Mouse (Mus musculus): ENCODE results near the gene Magi1.

Magi1 gene

DNA sequence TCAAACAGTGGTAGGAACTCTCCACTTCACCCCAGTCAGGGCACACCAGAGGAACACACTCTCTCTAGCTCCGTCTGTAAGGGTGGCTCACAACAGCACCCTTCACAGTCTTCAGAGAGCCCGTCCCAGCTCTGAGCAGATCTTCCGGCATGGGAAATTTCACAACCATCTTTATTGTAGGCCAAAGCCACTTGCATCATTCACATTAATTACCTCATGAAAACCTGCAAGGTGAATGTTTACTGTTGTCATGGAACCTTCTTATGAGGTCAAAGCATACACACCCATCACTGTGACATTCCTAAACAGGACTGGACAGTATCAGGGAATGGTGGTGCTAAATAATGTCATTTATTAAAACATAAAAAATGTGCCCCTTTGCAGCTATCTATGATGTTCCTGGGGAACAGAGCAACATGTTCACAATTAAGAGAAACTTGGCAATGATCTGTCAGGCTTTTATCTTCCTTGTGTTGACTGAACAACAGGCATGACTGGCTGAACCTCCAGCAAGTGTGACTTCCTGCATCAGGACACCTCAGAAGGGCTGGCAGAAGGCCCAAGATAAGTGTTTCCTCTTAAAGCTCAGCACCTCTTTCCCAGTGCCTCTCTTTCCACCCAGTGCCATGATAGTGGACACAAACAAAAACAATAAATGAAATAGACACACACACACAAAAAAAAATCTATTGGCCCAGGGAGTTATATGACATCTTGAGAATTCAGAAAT, 125.4 kb downstream of the Magi1 start:
- no peak for DNase-seq (ENCODE audit: low read depth)

DNA sequence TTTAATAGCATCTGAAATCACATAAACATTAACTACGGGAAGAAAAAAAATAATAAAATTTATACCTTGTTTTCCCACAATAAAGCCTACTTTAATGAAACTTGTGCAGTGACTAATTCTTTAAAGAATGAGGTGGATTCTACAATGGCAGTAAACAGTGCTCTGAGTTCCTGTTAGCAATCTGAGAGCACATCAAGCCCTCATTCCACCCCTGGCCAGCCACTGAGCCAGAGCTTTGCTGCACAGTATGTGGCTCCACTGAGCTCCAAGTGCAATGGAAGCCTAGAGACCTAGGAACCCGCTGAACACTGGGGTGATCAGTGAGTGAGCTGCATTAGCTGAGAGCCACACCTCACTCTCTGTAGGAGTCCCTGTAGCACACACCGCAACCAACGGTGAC, 127.7 kb downstream of the Magi1 start:
- DNase-seq (ENCODE audit: low read depth) = no peak

DNA sequence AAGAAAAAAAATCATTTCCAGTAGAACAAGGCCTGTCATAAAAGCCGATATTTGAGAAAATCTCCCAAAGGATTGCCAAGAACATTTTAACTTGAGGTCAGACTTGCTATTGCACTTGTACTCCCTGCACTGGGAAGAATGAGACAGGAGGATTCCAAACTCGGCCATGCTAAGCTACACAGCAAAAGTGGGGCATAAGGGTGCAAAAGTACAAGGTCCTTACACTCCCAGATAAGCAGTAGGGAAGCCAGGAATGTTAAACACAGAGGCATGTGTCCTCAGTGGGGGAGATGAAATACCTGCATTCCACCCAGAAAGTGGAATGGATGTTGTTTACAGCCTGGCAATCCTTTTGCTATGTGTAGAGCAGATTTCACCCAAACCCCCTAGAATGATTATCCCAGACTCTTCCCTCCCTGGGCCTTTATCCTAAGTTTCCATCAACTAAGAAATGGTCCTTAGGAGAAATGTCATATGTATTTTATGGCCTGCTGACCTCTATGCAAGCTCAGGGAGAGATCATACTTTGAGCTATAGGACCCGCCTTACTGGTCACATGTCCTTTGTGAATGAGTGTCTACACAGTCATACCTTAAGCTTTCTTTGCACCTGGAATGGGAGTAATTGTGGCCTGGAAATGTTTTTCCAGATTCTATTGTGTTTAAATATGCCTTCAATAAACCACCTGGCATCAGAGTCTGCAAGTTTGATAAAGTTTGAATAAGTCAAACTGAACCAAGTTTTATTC, 128.7 kb downstream of the Magi1 start:
- no peak for DNase-seq (ENCODE audit: low read depth)

DNA sequence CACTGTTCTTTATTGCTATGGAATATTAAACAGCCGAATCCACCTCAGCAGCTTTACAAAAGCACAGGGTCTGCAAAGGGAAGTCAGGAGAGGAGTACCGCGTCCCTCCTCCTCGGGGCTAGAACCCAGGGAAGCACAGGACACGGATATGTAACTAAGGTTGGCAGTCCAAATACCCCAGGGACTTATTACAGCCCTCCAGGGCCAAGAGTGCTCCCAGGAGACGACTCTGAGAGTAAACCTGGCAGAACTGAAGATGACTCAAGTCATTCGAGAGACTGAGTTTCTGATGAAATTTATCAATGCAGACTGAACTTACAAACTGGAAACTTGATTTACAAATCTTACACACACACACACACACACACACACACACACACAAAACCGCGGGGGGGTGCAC, 130.8 kb downstream of the Magi1 start:
- DNase-seq (ENCODE audit: low read depth) = no peak

DNA sequence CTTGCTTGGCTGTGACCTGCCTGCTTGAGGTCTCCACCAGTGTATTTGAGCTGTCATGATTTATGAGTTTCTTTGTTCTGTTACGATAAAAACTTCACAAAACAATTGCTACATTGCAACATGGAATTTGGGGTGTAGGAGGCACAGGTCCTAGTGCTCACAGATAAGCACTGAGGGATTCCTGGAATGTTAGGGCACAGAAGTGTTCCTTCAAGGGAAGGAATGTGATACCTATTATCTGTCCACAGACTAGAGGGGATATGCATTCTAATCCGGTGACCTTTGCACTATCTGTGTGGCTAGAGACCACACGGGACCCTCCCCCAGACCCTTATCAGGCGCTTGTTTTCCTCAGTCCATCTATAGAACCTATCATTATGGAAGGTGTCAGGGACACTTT, 132.8 kb downstream of the Magi1 start:
- no peak for DNase-seq (ENCODE audit: low read depth)

DNA sequence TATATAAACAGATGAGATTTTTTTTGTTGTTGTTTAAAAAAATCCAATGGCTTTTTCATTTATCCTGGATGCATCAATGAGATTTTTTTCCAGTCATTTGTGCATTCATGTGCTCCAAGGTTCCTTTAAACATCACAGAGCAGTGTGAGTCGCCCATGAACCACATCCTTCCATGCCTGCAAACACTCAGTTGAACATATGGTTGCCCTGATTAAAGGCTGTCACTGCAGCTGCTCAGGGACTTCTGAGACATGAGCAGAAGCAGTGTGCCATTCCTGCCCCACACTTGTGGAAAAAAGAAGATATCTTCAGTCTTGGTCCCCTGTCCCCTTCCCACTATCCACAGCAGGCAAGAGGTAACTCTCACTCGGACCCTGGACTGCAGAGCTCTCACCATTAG, 133.9 kb downstream of the Magi1 start:
- no peak for DNase-seq (ENCODE audit: low read depth)

DNA sequence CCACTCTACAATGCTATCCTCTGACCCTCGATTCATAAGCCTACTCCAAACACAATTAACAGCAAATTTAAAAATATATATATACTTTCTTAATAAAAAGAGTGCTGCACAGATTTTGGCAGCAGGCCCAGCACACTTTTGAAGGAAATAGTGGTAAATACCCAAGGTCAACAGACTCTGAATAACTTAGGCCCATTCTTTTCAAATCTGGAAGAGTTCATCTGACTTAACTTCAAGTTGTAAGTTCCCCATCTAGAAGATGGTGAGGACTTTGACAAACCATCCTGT, 137.6 kb downstream of the Magi1 start:
- no peak for DNase-seq (ENCODE audit: low read depth)

DNA sequence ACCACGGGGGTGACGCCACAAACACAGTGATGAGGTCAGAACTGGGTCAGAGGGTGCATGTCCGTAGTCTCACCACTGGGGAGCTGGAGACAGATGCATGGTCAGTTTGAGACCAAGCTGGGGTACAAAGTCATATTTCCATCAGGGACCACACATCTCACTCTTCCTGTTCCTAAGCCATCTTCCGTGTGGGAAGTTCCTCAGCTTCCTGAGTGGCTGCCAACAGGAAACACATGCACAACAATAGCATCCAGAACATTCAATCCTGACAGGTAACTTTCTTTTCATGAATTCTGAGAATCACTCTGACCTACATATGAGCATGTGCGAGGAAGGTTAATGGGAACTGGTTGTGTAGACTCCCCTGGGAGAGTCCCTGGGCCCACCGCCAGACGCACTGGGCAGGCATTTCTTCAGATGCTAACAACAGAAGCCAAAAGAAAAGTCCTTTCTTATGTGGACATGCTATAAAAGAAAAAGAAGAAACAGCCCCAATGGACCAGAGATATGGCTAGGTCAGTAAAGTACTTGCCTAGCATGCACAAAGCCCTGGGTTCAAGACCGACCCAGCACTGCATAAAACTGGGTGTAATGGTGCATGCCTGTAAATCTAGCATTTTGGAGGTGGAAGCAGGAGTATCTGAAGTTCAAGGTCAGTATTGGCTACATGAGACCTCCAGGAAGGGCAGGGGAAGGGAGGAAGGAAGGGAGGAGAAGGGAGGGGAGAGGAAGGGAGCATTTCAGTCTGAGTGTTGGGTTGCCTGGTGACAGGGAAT, 138.1 kb downstream of the Magi1 start:
- no peak for DNase-seq (ENCODE audit: low read depth)

DNA sequence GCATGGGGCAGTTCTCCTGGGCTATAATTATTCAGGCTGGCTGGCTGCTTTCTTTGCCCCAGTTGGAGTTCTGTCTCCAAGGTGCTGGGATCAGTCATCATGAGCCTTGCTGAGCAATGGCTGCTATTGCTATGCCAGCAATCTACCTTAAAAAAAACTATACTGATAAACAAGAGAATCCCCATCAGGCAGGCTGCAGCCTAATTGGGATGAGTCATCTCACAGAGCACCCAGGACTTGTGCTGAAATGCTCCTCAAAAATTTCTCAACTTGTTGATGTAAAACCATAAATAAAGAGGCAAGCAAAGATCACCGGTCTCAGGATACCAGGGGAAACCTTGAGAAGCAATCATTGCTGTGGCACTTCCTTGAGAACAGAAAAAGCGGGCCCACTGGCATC, 141.2 kb downstream of the Magi1 start:
- DNase-seq (ENCODE audit: low read depth) = no peak

DNA sequence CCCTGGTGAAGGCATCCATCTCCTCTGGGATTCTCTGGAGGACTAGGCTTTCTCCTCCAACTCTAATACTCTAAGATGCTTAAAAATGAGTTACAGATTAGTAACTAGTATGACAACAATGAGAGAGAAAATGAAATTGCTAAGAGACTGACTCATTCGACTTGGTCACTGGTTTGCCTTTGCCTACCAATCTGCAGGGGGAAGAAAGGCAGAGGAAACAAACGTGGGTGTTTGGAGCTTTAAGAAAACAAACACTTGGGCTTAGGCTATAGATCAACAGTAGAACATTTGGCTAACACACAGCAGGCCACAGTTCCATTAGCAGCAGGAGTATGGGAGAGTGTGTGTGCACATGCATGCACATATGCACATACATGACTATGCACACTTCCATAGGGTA, 142.2 kb downstream of the Magi1 start:
- no peak for DNase-seq (ENCODE audit: low read depth)

DNA sequence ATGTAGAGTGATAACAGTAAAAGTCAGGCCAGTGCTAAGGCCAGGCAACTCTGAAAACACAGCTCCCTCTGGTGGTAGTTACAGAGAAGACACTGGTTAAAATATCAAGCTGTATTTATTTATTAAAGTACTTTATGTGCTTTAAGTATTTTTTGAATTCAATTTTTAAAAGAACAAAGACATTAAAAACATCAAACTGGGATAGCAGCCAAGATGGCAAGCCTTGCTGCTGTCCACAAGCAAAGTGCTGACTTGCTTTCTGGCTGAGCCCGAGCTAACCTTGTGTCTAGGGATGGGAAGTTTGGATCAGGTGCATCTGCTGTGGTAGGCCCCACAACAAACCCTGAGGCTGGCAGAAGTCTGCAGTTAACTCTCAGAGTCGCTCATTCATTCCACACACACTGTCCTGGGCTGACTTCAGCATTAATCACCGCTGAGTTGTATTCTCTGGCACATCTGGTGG, 143.7 kb downstream of the Magi1 start:
- no peak for DNase-seq (ENCODE audit: low read depth)

DNA sequence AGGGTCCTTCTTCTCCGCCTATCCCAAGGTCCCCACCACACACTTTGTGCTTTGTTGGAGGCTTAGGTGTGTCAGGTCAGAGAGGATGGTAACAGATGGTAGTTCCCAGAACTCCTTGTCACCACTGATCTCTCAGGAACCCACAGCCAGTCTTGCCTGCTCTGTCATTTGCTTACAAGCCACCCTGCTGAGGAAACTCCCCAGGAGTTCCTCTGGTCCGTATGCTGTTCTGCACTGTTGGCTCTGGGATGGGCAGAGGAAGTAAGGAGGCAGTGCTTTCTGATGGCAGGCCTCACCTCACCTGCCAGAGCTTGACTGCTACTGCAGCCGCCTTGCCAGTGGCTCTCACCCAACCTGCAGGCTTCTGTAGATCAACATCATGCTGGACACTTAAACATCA, 147.0 kb downstream of the Magi1 start:
- DNase-seq (ENCODE audit: low read depth) = no peak

DNA sequence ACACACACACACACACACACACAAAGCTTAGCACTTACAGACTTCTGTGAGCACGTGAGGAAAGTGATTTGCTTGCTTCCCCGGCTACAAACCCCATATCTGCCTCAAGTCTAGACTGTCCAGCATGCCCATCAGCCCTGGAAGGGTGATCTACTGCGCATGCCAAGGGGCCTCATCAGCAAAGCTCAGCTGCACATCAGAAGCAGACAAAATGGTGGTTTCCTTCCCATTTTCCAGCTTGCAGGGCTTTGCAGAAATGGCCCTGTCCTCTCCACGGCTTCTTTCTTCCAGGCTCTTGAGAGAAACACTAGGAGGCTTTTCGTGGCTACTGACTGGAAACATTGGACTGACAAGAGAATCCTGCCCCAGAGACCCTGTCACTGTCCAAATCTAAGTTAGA, 149.6 kb downstream of the Magi1 start:
- no peak for DNase-seq (ENCODE audit: low read depth)

DNA sequence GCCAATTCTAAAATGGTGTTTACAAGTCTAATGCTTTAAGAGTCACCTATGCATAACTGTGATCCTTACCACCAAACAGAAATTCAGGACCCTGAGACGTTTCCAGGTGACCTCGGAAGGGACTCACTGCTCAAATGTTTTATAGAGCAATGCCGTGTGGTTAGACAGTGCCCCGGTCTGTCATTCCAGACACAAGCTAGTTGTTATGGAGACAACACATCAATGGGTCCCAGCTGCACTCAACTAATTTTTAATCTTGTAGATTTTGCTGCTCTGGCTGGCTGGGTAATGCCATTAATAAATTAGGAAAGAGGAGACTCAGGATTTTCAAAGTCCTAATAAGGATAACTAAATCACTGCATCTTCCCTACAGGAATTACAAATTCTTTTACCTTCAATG, 151.7 kb downstream of the Magi1 start:
- no peak for DNase-seq (ENCODE audit: low read depth)

DNA sequence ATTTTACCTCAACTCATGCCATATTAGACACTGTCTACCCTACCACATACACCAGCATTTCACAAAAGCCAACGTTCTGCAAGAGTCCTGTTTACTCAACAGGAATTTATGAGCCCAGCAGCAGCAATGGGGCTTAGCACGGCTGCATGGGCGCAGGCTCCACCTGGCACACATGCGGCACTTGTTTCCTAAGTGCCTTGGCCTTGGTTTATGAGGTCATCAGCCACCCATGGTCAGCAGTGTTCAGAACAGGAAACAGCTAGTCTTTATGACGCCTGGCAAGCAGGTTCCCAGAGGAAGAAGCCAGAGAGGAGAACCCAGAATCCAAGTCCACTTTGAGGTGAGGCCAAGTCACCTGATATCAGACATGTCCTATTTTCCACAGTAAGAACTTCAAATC, 153.3 kb downstream of the Magi1 start:
- DNase-seq (ENCODE audit: low read depth) = no peak

DNA sequence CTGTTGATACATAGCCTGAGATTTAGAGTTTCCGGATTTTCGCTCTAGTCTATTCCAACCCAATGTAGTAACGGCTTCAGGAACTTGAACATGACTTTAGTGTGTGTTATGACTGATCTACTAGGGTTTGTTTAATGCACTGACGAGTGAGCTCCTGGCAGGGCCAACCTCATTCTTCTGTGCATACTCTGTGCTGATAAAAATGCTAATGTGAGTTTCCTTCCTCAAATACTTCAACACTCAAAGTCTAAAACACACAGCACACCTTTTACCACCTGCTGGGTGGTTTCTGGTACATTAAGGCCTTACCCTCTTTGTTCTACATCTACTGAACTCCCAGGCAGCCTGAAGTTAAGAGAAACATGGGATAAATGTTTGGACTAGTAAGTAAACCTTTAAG, 157.0 kb downstream of the Magi1 start:
- no peak for DNase-seq (ENCODE audit: low read depth)

DNA sequence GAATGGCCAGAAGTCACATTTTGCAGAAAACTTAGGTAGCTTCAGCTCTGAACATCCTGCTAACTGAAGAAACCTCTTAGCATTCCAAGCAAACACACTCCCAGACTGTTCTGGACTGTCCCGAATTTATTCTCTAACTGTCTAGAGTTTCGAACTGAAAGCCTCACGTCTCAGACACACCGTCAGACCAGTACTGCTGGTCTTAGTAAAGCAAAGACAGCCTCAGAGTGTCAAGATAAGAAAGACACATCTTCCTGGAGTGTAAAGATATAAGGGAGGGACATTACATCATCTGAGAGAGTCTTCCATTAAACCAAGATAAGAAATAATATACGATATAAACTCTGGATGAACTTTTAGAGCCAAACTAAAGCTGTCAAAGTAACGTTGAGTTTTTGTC, 158.6 kb downstream of the Magi1 start:
- no peak for DNase-seq (ENCODE audit: low read depth)

DNA sequence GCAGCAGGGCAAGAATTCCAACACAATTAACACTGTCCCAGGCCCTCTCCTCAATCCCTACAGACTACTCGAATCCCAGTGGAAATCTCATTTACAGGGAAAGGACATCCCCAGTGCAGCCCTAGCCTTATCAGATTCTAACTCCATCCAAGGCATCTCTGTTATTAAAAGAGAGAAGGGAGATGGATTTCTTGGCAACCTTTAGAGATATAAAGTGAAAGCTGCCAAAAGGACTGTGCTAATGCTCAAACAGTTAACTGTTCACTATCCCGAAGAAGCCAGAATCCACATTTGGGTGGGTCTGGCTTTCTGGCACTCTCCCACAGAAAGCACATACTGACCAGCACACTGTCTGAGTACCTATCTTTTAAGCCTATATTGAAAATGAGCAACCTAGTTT, 159.4 kb downstream of the Magi1 start:
- no peak for DNase-seq (ENCODE audit: low read depth)

DNA sequence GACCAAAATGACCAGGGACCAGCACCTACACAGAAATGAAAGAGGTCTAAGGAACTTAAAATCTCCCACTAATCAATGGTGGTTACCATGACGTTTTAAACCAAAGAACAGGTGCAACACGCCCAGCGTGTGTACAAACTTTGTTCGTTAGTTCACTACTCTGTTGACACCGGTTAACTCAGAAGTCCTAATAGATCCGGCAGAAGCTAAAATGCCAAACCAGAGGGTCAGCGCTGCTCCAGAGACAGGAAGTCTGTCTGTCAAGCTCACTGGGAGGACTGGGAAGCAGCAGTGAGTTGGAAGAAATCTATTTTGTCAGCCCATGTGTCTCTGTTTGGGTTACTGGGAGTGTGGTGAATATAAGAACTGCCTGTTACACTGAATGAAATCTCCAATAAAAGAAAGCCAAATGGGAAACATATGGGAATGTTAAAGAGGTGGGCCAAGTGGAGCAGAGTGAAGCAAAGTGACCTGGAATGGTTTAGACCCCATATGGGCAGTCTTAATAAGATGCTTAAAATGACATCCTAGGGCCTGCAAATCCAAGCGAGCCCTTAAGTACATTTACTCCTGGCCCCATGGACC, 161.1 kb downstream of the Magi1 start:
- no peak for DNase-seq (ENCODE audit: low read depth)

DNA sequence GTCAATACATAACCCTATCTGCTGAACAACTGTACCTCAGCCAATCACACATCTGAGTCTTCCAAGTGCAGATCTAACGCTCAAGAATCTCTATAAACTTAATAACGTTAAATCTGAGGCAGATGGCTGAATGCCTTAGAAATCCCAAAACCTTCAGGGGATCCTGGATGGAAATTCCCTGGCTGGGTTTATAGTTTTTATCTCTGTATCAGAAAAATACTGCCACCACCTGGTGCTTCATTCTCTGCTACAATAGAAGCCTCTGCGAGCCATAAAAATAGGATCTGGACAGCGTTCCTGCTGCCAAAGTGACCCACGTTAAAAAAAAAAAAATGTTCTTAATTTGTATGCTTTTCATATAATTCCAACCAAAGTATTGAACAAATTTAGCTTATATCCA, 162.2 kb downstream of the Magi1 start:
- DNase-seq (ENCODE audit: low read depth) = no peak

DNA sequence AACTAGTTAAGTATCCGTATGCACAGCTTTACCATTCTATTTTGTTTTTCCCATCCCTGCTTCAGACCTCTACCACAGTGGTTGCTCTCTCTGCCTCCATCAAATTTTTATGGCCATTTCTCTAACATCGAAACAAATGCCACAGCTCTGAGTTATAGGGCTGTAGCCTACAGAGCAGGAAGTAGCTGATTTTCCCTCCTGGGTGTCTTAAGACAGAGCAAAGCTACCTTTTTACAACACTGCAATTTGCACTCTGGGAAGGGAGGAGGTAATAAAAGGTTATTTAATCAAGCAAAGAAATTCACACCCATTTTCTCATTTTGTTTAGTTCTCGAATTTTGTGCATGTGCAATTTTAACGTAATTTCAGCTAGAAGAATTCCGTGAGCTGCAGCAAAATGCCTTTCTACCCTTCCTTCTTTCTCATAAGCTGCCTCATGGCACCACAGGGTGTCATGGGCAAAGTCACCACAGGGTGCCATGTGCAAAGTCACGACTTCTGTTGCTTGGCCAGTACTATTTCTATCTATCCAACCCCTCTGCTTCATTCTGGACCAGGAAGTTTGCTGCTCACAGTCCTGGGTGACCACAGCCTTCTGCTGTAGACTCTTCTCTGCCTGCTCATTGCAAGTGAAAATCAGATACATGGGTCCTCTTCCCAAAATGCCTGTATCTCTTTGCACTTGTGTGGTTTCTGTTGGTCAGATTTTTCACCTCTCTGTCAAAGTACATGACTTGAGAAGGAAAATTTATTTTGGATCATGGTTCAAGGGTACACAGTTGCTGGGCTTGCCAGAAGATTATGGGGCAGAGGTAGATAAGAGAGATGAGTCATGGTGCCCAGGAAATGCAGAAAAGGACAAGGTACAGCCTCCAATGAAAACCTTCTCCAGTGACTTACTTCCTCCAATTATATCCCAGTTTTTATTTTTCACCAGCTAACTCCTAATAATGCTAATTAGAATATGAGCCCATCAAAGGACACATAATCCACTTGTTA, 167.0 kb downstream of the Magi1 start:
- DNase-seq (ENCODE audit: low read depth) = no peak

DNA sequence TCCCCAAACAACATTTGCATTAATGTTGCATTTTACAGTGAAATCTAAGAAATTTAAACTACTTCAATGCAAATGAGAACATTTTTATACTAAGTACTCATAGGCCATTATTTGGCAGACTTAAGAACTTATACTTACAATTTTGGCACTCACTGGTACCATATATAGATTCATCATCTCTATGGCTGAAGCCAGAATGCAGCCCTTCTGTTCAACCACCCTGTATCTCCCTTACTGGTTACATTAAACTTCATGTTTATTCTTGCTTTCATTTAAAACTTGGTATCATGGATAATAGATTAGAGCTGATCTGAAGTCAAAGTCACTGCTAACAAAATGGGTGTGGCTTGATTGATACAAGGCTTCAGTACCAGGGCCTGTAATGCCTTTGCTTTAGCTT, 171.9 kb downstream of the Magi1 start:
- DNase-seq (ENCODE audit: low read depth) = no peak
